Mouse (Mus musculus): ENCODE results near the gene Gm49403. TPM values are rescaled to one million over a fixed set of nuclear protein-coding genes. Genes with fewer than 3 reads are reported as not detected.

Gene Gm49403
- not detected in 2 replicates for polyA plus RNA-seq (2012; ENCODE audit: low replicate concordance)

GRCm38 (mm10) chr19:8883616-8884015 is at the start of gene Gm49403, which contains the start of gene Lbhd1:
Gene Gm49403 (plus strand): TSS chr19:8883930.
Gene Lbhd1 (plus strand): TSS chr19:8883732.

DNA sequence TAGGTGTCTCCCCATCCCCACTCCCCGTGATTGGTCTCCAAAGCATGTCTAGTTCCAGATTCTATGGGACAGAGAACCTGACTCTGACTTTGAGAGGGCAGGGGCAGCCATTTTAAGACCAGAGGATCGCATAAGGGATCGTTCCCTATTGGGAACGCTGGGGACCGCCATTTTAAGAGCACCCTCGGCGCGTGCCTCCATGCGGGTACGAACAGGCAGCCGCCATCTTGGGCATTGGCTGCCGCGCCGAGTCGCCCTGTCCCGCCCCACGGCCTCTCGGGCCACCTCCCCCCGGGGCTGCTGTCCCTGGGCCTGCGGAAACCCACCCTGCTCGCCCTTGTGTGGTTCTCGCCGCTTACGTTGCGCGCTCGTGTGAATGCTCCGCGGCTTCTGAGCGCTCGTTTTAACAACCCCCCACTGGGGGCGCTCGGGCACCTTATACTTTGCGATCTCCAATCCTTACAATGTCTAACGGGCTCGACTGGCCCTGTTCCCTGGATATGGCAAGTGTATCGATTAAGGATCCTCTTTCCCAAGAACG is 46.4 kb upstream of the Gm49403 start, which contains the start of gene Bscl2:
TSS of gene Bscl2 (plus strand) at position 217 of the 541 bp plus-strand sequence.

DNA sequence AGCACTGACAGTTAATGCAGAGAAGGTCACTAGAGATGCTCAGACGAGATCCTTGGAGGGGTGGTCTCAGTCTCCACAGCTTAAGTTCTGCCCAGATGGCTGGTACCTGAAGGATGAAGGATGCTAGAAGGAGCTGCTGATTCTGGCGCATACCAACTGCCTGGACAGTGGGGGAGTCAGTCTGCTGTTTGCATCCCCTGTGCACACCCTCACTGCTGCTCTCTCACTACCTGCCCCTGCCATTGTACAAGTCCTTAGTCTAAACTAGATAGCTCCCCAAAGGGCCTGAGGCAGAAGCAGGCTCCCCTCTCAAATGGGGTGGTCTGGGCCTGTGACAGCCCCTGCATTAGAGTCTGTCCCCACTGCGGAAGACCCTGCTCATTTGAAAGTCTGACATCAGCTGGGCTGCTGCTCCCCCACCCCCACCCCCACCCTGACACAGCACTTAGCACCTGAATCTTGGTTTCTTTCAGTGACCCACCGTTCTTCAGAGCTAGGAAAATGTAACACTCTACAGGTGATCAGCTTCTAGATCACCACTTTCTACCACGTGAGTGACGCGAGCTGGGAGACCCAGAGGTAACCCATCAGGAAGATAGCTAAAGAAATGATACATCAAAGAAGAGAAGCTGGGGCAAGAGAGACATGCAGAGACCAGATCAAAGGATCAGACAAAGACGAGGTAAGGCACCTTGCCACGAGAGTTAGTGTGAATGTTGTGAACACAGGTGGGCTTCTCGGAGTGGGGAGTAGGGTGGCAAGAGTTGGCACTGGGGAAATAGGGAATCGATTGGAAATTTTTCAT is 44.4 kb upstream of the Gm49403 start, which contains the start of gene Gng3:
TSS of gene Gng3 (minus strand) at position 92 of the 805 bp plus-strand sequence.

DNA sequence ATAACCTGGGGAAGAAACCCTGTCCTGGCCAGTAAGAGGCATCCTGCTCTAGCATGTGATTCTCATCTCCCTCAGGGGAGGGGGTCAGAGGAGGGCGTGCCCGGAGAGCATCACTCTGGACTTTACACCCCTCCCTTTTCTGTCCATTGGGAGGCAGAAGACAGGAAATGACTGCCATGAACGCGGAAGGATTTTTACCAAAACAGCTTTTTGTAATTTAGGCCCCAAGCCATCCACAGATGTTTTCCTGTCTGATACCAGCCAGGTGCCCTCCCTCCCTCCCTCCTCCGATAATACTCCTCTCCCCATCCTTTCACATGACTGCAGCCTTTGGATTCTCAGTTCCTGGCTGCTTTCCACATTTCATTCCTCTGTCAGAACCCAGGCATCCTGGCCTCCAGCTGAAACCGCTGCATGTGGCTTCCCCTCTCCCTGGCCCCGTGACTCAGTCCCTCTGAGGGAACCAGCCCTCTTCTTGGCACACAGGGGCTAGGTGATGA is 33.3 kb upstream of the Gm49403 start, which contains the start of gene Lrrn4cl:
TSS of gene Lrrn4cl (plus strand) at position 367 of the 500 bp plus-strand sequence.

GRCm38 (mm10) chr19:8871267-8872186 is 12.2 kb upstream of the Gm49403 start, which contains the start of gene Ubxn1:
Gene Ubxn1 (plus strand): TSS chr19:8871496.

GRCm38 (mm10) chr19:8880311-8881033 is 3.3 kb upstream of the Gm49403 start, which contains the start of gene Uqcc3:
Gene Uqcc3 (minus strand): TSS chr19:8880923.

DNA sequence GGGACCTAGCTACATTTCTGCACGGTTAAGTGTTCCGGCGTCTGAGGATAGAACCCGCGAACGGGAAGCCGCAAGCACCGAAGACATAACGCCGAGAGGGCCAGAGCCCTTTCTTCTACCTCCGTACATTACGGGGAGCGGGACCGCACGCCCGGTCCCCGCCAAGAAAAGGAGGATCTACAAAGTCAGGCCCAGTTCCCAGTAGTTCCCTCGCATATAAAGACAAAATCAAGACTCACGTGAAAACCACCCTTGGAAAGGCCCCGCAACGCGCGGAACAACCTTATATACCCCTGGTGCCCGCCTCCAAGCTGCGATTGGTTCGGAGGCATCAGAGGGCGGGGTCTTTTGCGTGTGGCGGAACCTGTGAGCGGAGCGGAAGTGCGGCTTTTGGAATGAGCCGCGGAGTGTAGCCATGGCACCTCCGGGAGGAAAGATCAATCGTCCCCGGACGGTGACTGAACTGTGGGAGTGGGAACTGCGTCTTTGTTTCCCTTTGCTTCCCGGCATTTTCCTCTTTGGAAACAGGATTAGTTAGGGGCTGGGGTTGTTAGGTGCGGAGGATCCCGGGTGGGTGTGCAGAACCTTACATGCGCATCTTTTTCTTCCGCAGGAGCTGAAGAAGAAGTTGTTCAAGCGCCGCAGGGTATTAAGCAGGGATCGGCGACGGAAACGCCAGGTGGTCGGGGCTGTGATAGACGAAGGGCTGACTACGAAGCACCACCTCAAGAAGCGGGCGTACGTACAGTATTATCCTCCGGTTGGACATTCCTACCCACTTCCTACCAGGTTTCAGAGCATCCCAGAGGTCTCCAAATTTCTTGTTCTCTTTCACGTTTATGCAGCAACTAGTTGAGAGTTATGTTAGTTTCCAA is 5.0 kb downstream of the Gm49403 start, which contains the start of the genes 1810009A15Rik and Gm49416:
TSS of gene 1810009A15Rik (plus strand) at position 343 of the 875 bp plus-strand sequence.
TSS of gene Gm49416 (plus strand) at position 416 of the 875 bp plus-strand sequence.

DNA sequence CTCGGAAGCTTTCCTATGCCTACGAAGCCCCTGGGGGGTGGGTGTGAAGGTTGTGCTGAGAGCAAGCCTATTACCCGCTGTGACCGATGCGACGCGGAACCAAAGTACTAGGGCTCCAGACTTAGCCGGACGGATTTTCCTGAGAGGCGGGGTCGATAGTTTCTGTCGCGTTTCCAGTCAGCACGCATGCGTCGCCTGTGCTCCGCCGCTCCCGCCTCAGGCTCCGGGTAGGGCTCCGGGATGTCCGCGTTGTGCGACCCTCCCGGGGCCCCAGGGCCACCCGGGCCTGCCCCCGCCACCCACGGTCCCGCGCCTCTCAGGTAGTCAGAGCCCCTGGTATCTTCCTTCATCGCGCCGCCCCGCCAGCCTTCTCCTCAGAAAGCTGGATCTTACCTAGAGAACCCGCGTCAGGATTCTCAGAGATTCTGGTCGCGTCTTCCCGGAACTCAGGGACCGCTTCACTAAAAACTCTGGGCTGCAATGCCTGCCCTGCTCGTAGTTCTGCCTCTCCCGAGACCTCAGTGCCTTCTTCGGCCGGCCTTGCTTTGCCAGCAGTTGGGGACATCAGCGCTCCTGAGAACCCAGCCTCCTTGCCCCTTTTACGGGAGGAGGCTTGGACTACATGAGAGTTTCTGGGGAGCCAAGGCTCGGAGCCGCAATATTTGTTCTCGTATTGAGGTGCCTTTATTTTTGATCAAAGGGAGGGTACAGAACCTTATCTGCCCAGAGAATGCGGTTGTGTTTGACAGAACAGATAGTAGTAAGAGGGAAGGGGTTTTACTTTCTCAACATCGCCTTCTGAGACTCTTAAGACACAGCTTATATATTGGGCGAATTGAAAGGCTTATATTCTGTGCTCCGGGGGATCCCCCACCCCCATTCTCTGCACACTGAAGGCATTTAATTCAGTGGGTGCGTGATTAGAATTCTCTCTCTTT is 9.4 kb downstream of the Gm49403 start, which contains the start of gene Ints5:
TSS of gene Ints5 (plus strand) at position 177 of the 938 bp plus-strand sequence.

GRCm38 (mm10) chr19:8897865-8898495 is 14.2 kb downstream of the Gm49403 start, which contains the start of gene Ganab:
Gene Ganab (plus strand): TSS chr19:8898071.

GRCm38 (mm10) chr19:8920073-8920736 is 36.5 kb downstream of the Gm49403 start, which contains the start of gene B3gat3:
Gene B3gat3 (plus strand): TSS chr19:8920374.

GRCm38 (mm10) chr19:8929224-8930088 is 45.7 kb downstream of the Gm49403 start, which contains the start of the genes Rom1 and Eml3:
Gene Rom1 (minus strand): TSS chr19:8929356.
Gene Eml3 (plus strand): TSS chr19:8929552.

Other genes starting within 250 kb of the Gm49403 start
- not detected in 2 replicates for gene Chrm1, start 220.1 kb upstream of the Gm49403 start, polyA plus RNA-seq (2012; ENCODE audit: low replicate concordance)
- gene Slc3a2, start 160.6 kb upstream of the Gm49403 start, polyA plus RNA-seq (2012; ENCODE audit: low replicate concordance): 87.6 and 107 TPM in 2 replicates
- gene Wdr74, start 148.1 kb upstream of the Gm49403 start, polyA plus RNA-seq (2012; ENCODE audit: low replicate concordance): 14.1 and 19.6 TPM in 2 replicates
- 0.47 TPM in 1 of 2 replicates, not detected in the other for gene 1700092M07Rik, start 143.2 kb upstream of the Gm49403 start, polyA plus RNA-seq (2012; ENCODE audit: low replicate concordance)
- gene Stx5a, start 142.5 kb upstream of the Gm49403 start, polyA plus RNA-seq (2012; ENCODE audit: low replicate concordance): 33.5 and 37.6 TPM in 2 replicates
- 85.7 and 111 TPM in 2 replicates for gene Nxf1, start 126.9 kb upstream of the Gm49403 start, polyA plus RNA-seq (2012; ENCODE audit: low replicate concordance)
- 40.2 and 65.2 TPM in 2 replicates for gene Tmem223, start 112.9 kb upstream of the Gm49403 start, polyA plus RNA-seq (2012; ENCODE audit: low replicate concordance)
- 27.4 and 93.5 TPM in 2 replicates for gene Tmem179b, start 109.5 kb upstream of the Gm49403 start, polyA plus RNA-seq (2012; ENCODE audit: low replicate concordance)
- 18.5 and 32.1 TPM in 2 replicates for gene Taf6l, start 97.5 kb upstream of the Gm49403 start, polyA plus RNA-seq (2012; ENCODE audit: low replicate concordance)
- gene Polr2g, start 85.4 kb upstream of the Gm49403 start, polyA plus RNA-seq (2012; ENCODE audit: low replicate concordance): 6.5 and 12.8 TPM in 2 replicates
- gene Zbtb3, start 81.4 kb upstream of the Gm49403 start, polyA plus RNA-seq (2012; ENCODE audit: low replicate concordance): 1.5 and 2.5 TPM in 2 replicates
- 6.1 and 6.4 TPM in 2 replicates for gene Ttc9c, start 64.6 kb upstream of the Gm49403 start, polyA plus RNA-seq (2012; ENCODE audit: low replicate concordance)
- gene Hnrnpul2, start 63.9 kb upstream of the Gm49403 start, polyA plus RNA-seq (2012; ENCODE audit: low replicate concordance): 83.1 and 207 TPM in 2 replicates
- gene AC129217.1, start 54.2 kb upstream of the Gm49403 start, polyA plus RNA-seq (2012; ENCODE audit: low replicate concordance): 71.4 and 191 TPM in 2 replicates
- 65.8 and 85.4 TPM in 2 replicates for gene Bscl2, start 46.5 kb upstream of the Gm49403 start, polyA plus RNA-seq (2012; ENCODE audit: low replicate concordance)
- gene Gng3, start 44.7 kb upstream of the Gm49403 start, polyA plus RNA-seq (2012; ENCODE audit: low replicate concordance): 0.07 and 0.16 TPM in 2 replicates
- gene Lrrn4cl, start 33.2 kb upstream of the Gm49403 start, polyA plus RNA-seq (2012; ENCODE audit: low replicate concordance): 0.12 TPM in 1 of 2 replicates, not detected in the other
- gene Ubxn1, start 12.4 kb upstream of the Gm49403 start, polyA plus RNA-seq (2012; ENCODE audit: low replicate concordance): 106 and 169 TPM in 2 replicates
- gene Uqcc3, start 3.0 kb upstream of the Gm49403 start, polyA plus RNA-seq (2012; ENCODE audit: low replicate concordance): 39.7 and 52.0 TPM in 2 replicates
- 0.17 and 0.48 TPM in 2 replicates for gene Lbhd1, start 198 bp upstream of the Gm49403 start, polyA plus RNA-seq (2012; ENCODE audit: low replicate concordance)
- 10.0 and 58.5 TPM in 2 replicates for gene 1810009A15Rik, start 4.9 kb downstream of the Gm49403 start, polyA plus RNA-seq (2012; ENCODE audit: low replicate concordance)
- 5.1 TPM in 1 of 2 replicates, not detected in the other for gene Gm49416, start 5.0 kb downstream of the Gm49403 start, polyA plus RNA-seq (2012; ENCODE audit: low replicate concordance)
- gene Ints5, start 9.1 kb downstream of the Gm49403 start, polyA plus RNA-seq (2012; ENCODE audit: low replicate concordance): 30.0 and 30.8 TPM in 2 replicates
- 45.2 and 49.2 TPM in 2 replicates for gene Ganab, start 14.1 kb downstream of the Gm49403 start, polyA plus RNA-seq (2012; ENCODE audit: low replicate concordance)
- 169 and 181 TPM in 2 replicates for gene B3gat3, start 36.4 kb downstream of the Gm49403 start, polyA plus RNA-seq (2012; ENCODE audit: low replicate concordance)
- gene Rom1, start 45.4 kb downstream of the Gm49403 start, polyA plus RNA-seq (2012; ENCODE audit: low replicate concordance): 13.0 and 33.9 TPM in 2 replicates
- 90.5 and 184 TPM in 2 replicates for gene Eml3, start 45.6 kb downstream of the Gm49403 start, polyA plus RNA-seq (2012; ENCODE audit: low replicate concordance)
- gene Mta2, start 57.9 kb downstream of the Gm49403 start, polyA plus RNA-seq (2012; ENCODE audit: low replicate concordance): 55.2 and 56.3 TPM in 2 replicates
- gene Tut1, start 69.9 kb downstream of the Gm49403 start, polyA plus RNA-seq (2012; ENCODE audit: low replicate concordance): 33.0 and 33.4 TPM in 2 replicates
- gene Eef1g, start 83.1 kb downstream of the Gm49403 start, polyA plus RNA-seq (2012; ENCODE audit: low replicate concordance): 21.6 and 58.7 TPM in 2 replicates
- gene Ahnak, start 105.4 kb downstream of the Gm49403 start, polyA plus RNA-seq (2012; ENCODE audit: low replicate concordance): 112 and 248 TPM in 2 replicates
- not detected in 2 replicates for gene Scgb1a1, start 204.0 kb downstream of the Gm49403 start, polyA plus RNA-seq (2012; ENCODE audit: low replicate concordance)

Data from hematopoietic multipotent progenitor cell, adult 10-12 weeks (in vitro differentiated cells).